Mouse (Mus musculus) cerebellum, adult 2 months (tissue): ENCODE measurements around the gene Mon2.

Source experiments
- CTCF ChIP-seq: fragments of 200-500 bp; IDR thresholded peaks from 2 replicates; pipeline ENCODE4 v1.5.1; 2011; ENCODE audit warnings: low read depth, mild to moderate bottlenecking, control low read depth, low read length, moderate library complexity, borderline replicate concordance; ENCODE audit not compliant: insufficient read depth
- POLR2A ChIP-seq: fragments of 200-500 bp; IDR thresholded peaks from 2 replicates; pipeline ENCODE4 v1.6.1; 2011; ENCODE audit warnings: low read length, control low read depth, borderline replicate concordance; ENCODE audit not compliant: insufficient read depth

- TF ChIP-seq POLR2A (no peak), CTCF (no peak)
Observed at GRCm38 (mm10) chr10:122980123-122980522, 96.2 kb downstream of the Mon2 start.
